Mouse (Mus musculus) liver, embryonic 15.5 days (tissue): ENCODE results near the gene Tbc1d4. TPM values are rescaled to one million over a fixed set of nuclear protein-coding genes. Genes with fewer than 3 reads are reported as not detected.
"Not testable (repeated sequence)": the region's sequence is repeated elsewhere in the genome, so short reads cannot be mapped to it uniquely, and the experiment has no call there.

Experiments used
- ATAC-seq: fragments of 200-750 bp; cut with Nextera tagmentation; 2 replicates; pipeline ENCODE4 v1.8.0; 2017; ENCODE audit warnings: moderate number of reproducible peaks, mild to moderate bottlenecking, moderate library complexity; ENCODE audit not compliant: insufficient read depth
- H3K27ac ChIP-seq: fragments of 300-500 bp; sonication (generic); replicated peaks from 2 replicates; pipeline ENCODE4 v1.5.1; 2015; ENCODE audit warnings: mild to moderate bottlenecking, inconsistent platforms
- H3K27me3 ChIP-seq: fragments of 300-500 bp; sonication (generic); 2 replicates; pipeline ENCODE4 v1.6.1; 2015; ENCODE audit warnings: mild to moderate bottlenecking, inconsistent platforms
- H3K36me3 ChIP-seq: fragments of 300-500 bp; sonication (generic); replicated peaks from 2 replicates; pipeline ENCODE4 v1.6.1; 2015; ENCODE audit warnings: moderate library complexity, mild to moderate bottlenecking, inconsistent platforms
- H3K4me1 ChIP-seq: fragments of 300-500 bp; sonication (generic); replicated peaks from 2 replicates; pipeline ENCODE4 v1.6.1; 2015; ENCODE audit warnings: inconsistent platforms
- H3K4me2 ChIP-seq: fragments of 300-500 bp; sonication (generic); 2 replicates; pipeline ENCODE4 v1.6.1; 2015; ENCODE audit warnings: moderate library complexity, mild to moderate bottlenecking, inconsistent platforms
- H3K4me3 ChIP-seq: fragments of 300-500 bp; sonication (generic); replicated peaks from 2 replicates; pipeline ENCODE4 v1.5.1; 2015; ENCODE audit warnings: mild to moderate bottlenecking, inconsistent platforms
- H3K9ac ChIP-seq: fragments of 300-500 bp; sonication (generic); 2 replicates; pipeline ENCODE4 v1.6.1; 2015; ENCODE audit warnings: moderate library complexity, mild to moderate bottlenecking, inconsistent platforms
- H3K9me3 ChIP-seq: fragments of 300-500 bp; sonication (generic); replicated peaks from 2 replicates; pipeline ENCODE4 v1.6.1; 2016; ENCODE audit warnings: inconsistent platforms
- WGBS: fragments of 180-500 bp; shearing (Covaris S2); methylation state at CpG from one replicate; pipeline ENCODE4 v1.1.7; 2015; ENCODE audit warnings: mixed read lengths; ENCODE audit not compliant: insufficient replicate concordance; 5-methylcytosine and 5-hydroxymethylcytosine counted together
- polyA plus RNA-seq: library from polyadenylated mRNA; unstranded; fragments of >200 nt; fragmentation: Nextera tagmentation; extraction: Ambion mirVana; gene quantifications from 2 replicates; pipeline ENCODE4 v1.2.1, GENCODE M21; 2015

Gene Tbc1d4
- polyA plus RNA-seq, 1 experiment from 2014 or later: 2.1 TPM

DNA sequence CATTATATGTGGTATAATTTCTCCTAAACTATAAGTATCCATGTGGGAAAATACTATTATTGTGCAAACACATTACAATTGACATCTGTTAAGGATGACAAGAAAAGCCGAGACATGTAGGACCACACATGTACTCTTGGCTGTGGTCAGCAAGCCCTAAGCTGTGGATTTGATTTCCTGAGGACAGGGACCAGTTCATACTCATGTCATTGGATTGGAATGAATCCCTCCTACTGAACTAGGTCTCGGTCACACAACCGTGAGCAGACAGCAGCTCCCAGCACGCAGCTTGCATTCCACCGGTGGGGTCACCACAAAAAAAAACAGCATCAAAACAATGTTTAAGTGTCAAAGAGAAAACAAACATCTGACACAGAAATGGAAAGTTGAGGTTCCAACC is 15.0 kb downstream of the Tbc1d4 start:
- 78% methylated on average over 5 of the region's 5 CpGs for WGBS

DNA sequence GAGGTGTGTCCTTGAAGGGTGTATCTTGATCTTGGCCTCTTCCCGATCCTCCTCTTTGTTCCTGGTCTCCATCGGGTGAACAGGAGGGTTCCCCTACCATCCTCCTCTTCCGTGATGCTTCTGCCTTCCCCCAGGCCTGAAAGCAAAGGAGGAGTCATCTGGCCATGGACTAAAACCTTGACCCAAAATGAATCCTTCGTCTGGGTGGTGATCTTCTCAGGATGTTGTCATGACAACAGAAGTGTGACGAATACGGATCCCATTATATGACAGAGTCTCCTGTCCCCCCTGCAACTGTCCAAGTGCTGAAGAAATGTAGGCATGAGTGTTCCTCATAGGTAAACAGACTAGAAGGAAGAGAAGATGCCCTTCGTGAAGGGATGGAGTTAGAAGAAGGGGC is 15.7 kb downstream of the Tbc1d4 start:
- Histone ChIP-seq H3K9me3 (no peaks in the 10 kb centered on the region), H3K4me3 (no peak overlapping the region), H3K4me2 (no peak overlapping the region), H3K27ac (no peak overlapping the region), H3K4me1 (no peaks in the 10 kb centered on the region), H3K9ac (no peak overlapping the region), H3K36me3 (no peaks in the 10 kb centered on the region), H3K27me3 (no peaks in the 10 kb centered on the region)
- WGBS: 56% methylated on average over 7 of the region's 7 CpGs
- ATAC-seq: no peak

More for the DNA sequence above, 15.0 kb downstream of the Tbc1d4 start:
- Histone ChIP-seq H3K36me3 (no peaks in the 10 kb centered on the region), H3K9me3 (no peaks in the 10 kb centered on the region), H3K4me1 (no peaks in the 10 kb centered on the region), H3K27me3 (no peaks in the 10 kb centered on the region), H3K27ac (no peak overlapping the region), H3K4me2 (no peak overlapping the region), H3K9ac (no peak overlapping the region), H3K4me3 (no peak overlapping the region)
- no peak for ATAC-seq

DNA sequence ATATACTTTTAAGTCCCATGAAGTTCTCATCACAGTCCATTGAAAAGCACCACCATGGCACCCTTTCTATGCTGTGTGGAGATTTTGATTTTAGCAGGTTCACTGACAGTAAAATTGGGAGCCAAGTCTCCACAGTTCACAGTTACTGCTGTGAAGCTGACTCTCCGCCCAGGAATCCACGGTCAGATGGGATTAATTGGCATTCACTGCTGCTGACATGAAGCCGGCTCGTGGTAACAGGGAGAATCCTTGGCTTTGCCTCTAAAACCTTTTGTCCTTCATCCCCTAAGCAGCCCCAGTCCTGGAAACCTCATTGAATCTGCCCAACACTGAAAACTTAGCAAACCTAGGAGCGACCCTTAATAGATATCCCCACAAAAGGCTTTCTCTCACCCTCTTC is 17.9 kb downstream of the Tbc1d4 start:
- no peak for ATAC-seq
- Histone ChIP-seq H3K27ac (no peak overlapping the region), H3K9ac (no peak overlapping the region), H3K36me3 (no peaks in the 10 kb centered on the region), H3K4me1 (no peaks in the 10 kb centered on the region), H3K9me3 (no peaks in the 10 kb centered on the region), H3K27me3 (no peaks in the 10 kb centered on the region), H3K4me3 (no peak overlapping the region), H3K4me2 (no peak overlapping the region)
- WGBS: 70% methylated on average over 5 of the region's 5 CpGs

DNA sequence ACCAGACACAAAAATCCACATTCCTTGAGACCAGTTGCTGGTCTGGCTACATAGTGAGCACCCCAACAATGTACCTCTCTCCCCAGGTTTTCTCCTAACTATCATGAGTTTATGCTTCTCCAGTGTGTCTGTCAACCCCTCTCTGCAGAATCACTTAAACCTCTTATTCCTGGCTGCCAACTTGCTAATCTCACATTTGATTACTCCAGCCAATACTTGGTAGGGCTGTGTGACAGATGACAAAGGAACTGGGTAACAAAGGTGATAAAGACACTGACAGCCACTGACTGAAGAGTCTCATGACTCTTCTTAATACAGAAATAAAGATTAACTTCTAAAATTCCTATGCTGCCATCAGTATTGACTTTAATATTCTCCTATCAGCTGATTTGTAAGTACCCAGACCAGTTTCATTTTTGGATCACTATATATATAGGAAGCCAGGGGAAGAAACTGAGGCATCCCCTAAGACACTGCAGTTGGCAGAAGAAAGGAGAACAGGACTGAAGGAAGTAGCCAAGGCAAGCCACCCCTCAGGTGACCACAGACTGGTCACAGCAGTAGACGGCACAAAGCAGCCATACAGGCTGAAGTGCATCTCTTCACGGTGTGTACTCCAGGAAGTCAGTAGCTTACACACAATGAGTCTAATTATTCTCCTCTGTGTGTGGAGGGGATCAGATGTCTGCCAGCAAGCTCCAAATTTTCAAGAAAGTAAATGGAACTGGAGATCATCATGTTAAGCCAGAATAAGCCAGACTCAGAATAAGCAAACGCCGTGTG is 20.6 kb downstream of the Tbc1d4 start:
- not testable (repeated sequence) for H3K4me3 ChIP-seq, H3K27me3 ChIP-seq, ATAC-seq, H3K27ac ChIP-seq, H3K9ac ChIP-seq, H3K36me3 ChIP-seq, H3K4me1 ChIP-seq, H3K9me3 ChIP-seq, H3K4me2 ChIP-seq
- 43% methylated on average over 3 of the region's 4 CpGs for WGBS

DNA sequence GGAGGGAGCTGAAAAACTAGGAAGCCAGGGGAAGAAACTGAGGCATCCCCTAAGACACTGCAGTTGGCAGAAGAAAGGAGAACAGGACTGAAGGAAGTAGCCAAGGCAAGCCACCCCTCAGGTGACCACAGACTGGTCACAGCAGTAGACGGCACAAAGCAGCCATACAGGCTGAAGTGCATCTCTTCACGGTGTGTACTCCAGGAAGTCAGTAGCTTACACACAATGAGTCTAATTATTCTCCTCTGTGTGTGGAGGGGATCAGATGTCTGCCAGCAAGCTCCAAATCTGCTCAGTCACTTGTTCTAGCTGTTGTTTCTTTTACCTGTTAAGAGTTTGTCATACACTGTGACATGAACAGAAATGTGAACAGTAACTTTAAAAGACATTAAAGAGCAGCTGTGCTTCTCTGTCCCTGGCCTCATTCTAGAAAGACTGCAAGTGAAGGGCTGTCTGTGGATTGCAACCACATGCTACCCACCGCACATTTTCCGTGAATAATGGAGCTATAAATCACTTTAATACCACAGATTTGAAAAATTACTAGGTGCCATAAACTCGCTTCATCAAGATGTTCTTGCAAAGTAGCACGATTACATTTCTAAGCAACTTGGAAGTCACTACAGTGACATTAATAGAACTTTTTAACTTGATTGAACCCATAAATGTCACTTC is 21.5 kb downstream of the Tbc1d4 start:
- not testable (repeated sequence) for H3K9ac ChIP-seq, H3K36me3 ChIP-seq, H3K27me3 ChIP-seq, ATAC-seq, H3K27ac ChIP-seq, H3K4me1 ChIP-seq, H3K9me3 ChIP-seq, H3K4me3 ChIP-seq, H3K4me2 ChIP-seq
- 44% methylated on average over 5 of the region's 6 CpGs for WGBS

DNA sequence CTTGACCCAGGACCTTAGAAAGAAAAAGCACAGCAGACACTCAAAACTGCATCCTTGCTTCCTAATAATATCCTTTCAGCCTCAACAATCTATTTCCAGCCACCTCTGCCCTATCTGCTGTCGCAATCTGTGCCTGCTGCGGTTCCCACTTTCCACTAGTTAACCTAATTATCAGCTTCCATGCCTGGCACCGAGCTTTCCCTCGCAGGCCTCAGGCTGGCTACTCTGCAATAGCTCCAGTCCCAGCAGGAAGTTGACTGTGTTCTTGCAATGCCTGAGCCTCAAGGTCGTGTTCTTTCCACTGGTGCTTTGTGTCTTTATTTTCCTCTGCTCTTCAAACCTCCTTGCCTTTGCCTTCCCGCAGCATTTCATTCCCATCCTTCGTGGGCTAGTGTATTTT is 22.9 kb downstream of the Tbc1d4 start:
- H3K27me3 ChIP-seq: no peaks in the 10 kb centered on the region
- H3K36me3 ChIP-seq: no peaks in the 10 kb centered on the region
- no peaks in the 10 kb centered on the region for H3K4me1 ChIP-seq
- no peak overlapping the region for H3K4me2 ChIP-seq
- H3K9ac ChIP-seq: no peak overlapping the region
- 39% methylated on average over 7 of the region's 7 CpGs for WGBS
- no peaks in the 10 kb centered on the region for H3K9me3 ChIP-seq
- H3K27ac ChIP-seq: no peak overlapping the region
- no peak overlapping the region for H3K4me3 ChIP-seq
- no peak for ATAC-seq

DNA sequence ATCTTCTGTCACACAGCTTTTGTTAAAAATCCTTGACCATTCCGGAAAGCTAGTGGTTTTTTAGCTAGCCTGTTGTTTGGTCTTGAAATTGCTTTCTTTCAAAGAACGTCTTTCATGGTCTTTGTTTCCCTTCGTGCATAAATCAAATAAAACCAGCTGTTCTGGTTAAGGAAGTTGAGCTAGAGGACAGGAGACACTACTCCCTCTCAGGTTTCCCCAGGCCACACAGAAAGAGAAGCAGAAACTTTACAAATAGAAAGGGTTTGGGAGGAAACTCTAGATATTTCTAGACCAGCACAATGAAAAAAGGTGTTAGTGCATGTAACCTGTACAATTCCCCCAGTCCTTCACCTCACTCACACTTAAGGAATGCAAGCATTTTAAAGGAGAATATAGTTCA is 33.3 kb downstream of the Tbc1d4 start:
- Histone ChIP-seq H3K27me3 (no peaks in the 10 kb centered on the region), H3K27ac (no peak overlapping the region), H3K9ac (no peak overlapping the region), H3K36me3 (no peaks in the 10 kb centered on the region), H3K4me2 (no peak overlapping the region), H3K4me3 (no peak overlapping the region), H3K9me3 (no peaks in the 10 kb centered on the region), H3K4me1 (no peaks in the 10 kb centered on the region)
- WGBS: 17% methylated on average over 3 of the region's 3 CpGs
- no peak for ATAC-seq

DNA sequence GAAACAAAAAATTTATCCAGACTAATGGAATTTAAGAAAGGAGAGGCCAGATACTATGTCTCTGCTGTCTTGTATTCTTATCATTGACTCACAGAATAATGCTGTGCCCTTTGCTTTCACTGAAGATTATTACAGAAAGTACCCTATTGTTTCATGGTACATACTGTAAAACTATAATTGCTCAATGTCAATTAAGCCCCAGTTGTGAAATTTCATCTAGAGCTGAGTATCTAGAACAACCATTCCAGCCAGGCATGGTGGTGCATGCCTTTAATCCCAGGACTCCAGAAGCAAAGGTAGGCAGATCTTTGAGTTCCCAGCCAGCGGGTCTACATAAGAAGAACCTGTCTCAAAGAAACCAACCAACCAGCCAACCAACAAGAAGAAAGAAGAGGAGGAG is 34.5 kb downstream of the Tbc1d4 start:
- ATAC-seq: no peak
- 69% methylated on average over 1 of the region's 1 CpGs for WGBS
- H3K4me1 ChIP-seq: no peaks in the 10 kb centered on the region

DNA sequence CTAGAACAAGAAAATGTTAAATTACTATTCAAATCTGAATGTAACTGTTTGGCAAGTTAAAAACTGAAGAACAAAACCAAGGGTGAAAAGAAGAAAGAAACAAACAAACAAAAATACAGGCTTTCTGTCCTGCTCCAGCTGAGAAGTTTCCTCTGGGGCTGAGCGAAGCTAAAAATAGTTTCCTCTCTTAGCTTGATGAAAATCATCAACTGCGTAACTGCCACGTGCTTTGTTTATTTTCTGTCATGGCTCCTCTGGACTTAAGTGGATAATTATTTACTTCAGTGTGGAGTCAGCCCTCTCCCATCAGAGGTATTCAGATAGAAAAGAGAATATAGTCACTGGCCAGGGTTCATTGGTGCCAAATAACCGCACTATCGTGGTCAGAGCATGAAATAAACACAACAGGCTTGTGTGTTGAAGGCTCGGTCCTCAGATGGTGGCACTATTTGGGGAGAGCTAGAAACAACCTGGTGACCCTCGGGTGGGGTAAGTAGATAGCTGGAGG is 35.8 kb downstream of the Tbc1d4 start:
- ATAC-seq: no peak
- WGBS: 52% methylated on average over 7 of the region's 7 CpGs
- H3K4me1 ChIP-seq: no peaks in the 10 kb centered on the region
- H3K4me2 ChIP-seq: no peak overlapping the region
- H3K9me3 ChIP-seq: no peaks in the 10 kb centered on the region
- H3K27me3 ChIP-seq: no peaks in the 10 kb centered on the region
- H3K27ac ChIP-seq: no peak overlapping the region
- no peak overlapping the region for H3K4me3 ChIP-seq
- H3K9ac ChIP-seq: no peak overlapping the region
- no peaks in the 10 kb centered on the region for H3K36me3 ChIP-seq

More for the DNA sequence above, 34.5 kb downstream of the Tbc1d4 start:
- Histone ChIP-seq H3K9me3 (no peaks in the 10 kb centered on the region), H3K36me3 (no peaks in the 10 kb centered on the region), H3K4me3 (no peak overlapping the region), H3K4me2 (no peak overlapping the region), H3K27me3 (no peaks in the 10 kb centered on the region), H3K9ac (no peak overlapping the region), H3K27ac (no peak overlapping the region)

DNA sequence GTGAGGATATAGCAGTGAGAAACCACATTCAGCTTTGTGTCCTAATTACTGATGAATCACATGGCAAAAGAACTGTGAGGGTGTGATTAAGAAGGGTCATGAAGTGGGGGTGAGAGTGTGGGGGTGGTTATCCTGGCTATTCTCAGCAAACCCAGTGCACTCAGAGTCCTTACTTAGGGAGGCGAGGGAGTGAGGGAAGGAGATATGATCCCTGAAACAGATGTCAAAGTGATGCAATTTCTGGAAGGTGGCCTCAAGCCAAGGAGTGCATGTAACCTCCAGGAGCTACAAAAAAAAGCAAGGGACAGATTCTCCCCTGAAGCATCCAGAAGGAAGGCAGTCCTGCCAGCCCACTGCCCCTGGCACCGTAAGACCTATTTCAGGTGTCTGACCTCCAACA is 40.2 kb downstream of the Tbc1d4 start:
- WGBS: 64% methylated on average over 2 of the region's 2 CpGs
- no peaks in the 10 kb centered on the region for H3K9me3 ChIP-seq
- H3K4me3 ChIP-seq: no peak overlapping the region
- H3K27me3 ChIP-seq: no peaks in the 10 kb centered on the region
- H3K4me1 ChIP-seq: no peaks in the 10 kb centered on the region
- H3K36me3 ChIP-seq: no peaks in the 10 kb centered on the region
- H3K27ac ChIP-seq: no peak overlapping the region
- no peak overlapping the region for H3K4me2 ChIP-seq
- no peak for ATAC-seq
- no peak overlapping the region for H3K9ac ChIP-seq

DNA sequence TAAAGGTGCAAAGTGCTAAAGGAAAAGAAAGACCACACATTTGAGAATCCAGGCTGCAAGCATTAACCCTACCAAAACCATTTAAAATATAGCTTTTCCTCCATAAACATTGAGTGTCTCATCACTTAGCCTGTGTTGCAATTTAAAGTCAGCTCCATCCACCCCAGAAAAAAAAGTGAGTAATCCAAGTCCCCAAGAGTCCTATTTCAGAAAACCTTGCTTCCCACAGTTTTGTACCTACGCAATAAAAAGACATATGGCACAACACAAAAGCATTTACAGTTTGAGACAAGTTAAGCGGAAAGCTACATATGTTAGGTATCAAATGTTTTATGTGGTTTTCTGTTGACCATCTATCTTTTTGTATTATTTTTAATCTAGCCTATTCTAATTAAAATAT is 42.3 kb downstream of the Tbc1d4 start:
- no peak overlapping the region for H3K4me2 ChIP-seq
- WGBS: 80% methylated on average over 2 of the region's 2 CpGs
- H3K9me3 ChIP-seq: no peaks in the 10 kb centered on the region
- no peak overlapping the region for H3K4me3 ChIP-seq
- no peaks in the 10 kb centered on the region for H3K27me3 ChIP-seq
- ATAC-seq: no peak
- H3K27ac ChIP-seq: no peak overlapping the region
- H3K4me1 ChIP-seq: no peaks in the 10 kb centered on the region
- no peak overlapping the region for H3K9ac ChIP-seq
- H3K36me3 ChIP-seq: no peaks in the 10 kb centered on the region
